Mouse (Mus musculus): Measurements from ENCODE around the gene Cyp11a1. TPM values are rescaled to one million over a fixed set of nuclear protein-coding genes. Genes with fewer than 3 reads are reported as not detected.

Gene Cyp11a1
- total and polyA plus RNA-seq, 3 experiments: not detected

DNA sequence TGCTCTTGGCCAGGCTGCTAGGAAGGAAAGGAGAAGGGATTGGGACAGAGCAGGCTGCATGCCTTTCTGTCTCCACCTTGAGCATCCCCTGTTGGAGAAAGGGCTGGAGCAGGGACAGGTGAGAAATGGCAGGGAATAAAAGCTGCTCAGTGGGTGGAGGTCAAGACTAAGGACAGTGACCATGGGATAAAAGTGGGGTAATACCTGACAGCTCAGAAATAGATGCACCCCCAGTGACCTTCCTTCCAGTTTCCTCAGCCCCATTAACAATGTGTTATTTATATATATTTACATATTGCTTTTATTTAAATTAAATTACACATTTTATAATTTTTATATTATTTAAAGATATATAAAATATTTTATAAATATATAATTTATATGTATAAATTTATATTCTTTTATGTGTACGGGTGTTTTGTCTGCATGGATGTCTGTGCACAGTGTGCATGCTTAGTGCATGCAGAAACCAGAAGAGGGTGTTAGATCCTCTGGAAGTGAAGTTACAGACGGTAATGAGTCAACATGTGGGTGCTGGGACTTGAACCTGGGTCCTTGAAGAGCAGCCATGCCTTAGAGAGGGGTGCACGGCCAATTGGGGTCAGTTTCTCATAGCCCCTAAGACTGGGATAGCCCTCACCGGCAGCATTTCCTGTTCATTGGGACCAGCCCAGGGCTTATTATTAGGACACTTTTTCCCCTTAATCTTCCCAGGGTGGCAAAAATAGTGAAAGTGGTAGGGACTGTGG, 42.8 kb upstream of the Cyp11a1 start:
- H3K27me3 ChIP-seq (ENCODE audit: control insufficient read depth in 1 of 2, insufficient read depth in 2 of 2, low read length in 2 of 2): peaks cover 0 to 11% of the 10 kb centered on the region in 2 experiments
- H3K79me2 ChIP-seq (ENCODE audit: control insufficient read depth, insufficient read depth, low read length, poor library complexity): no peaks in the 10 kb centered on the region
- H3K9me3 ChIP-seq (replicated peaks; ENCODE audit: insufficient read depth, low read length): no peaks in the 10 kb centered on the region
- H3K36me3 ChIP-seq (ENCODE audit: control insufficient read depth in 1 of 2, insufficient read depth in 2 of 2, low read length in 2 of 2): no peaks in the 10 kb centered on the region
- no peak overlapping the region for H3K27ac ChIP-seq (ENCODE audit: control insufficient read depth, low read depth, low read length)
- no peaks in the 10 kb centered on the region for H3K4me1 ChIP-seq (ENCODE audit: control insufficient read depth in 1 of 2, insufficient read depth in 2 of 2, low read length in 2 of 2)
- no peak overlapping the region for H3K4me3 ChIP-seq (ENCODE audit: control insufficient read depth in 1 of 2, insufficient read depth in 1 of 2, low read depth in 2 of 2, low read length in 2 of 2)
- no peak for DNase-seq (ENCODE audit: low read depth, low spot score)
- TF ChIP-seq TBP (IDR thresholded peaks at IDR 0.05; ENCODE audit: low read depth, low read length): no peak
- no peak for TF ChIP-seq E2F4 (IDR thresholded peaks at IDR 0.05; ENCODE audit: borderline replicate concordance, low read depth, low read length)
- no peak for TF ChIP-seq NELFE (IDR thresholded peaks at IDR 0.05; ENCODE audit: low read depth, low read length)
- TF ChIP-seq ZKSCAN1 (IDR thresholded peaks at IDR 0.05; ENCODE audit: low read depth, low read length): no peak
- TF ChIP-seq CHD2 (IDR thresholded peaks at IDR 0.05; ENCODE audit: low read length): no peak
- no peak for TF ChIP-seq JUND (IDR thresholded peaks at IDR 0.05; ENCODE audit: low read depth, low read length)
- H3K9ac ChIP-seq (ENCODE audit: control insufficient read depth, low read depth, low read length, poor library complexity, severe bottlenecking): no peak overlapping the region

DNA sequence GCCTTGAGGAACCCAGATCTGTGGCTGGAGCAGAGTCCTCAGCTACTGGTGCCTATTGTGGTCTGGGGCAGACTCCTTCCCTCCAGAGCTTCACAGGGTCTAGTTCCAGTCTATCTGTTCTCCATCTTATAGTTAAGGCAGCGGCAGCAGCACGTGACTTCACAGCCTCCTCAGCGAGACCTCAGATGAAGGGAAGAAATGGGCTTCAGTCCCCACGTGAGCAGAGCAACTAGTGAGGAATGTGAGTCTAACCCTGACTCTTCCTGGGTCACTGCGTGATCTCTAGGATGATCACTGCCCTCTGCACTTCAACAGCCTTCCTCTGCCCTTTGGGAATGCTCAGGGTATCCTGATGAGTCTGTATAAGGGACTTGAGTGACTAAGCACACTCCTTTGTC, 42.2 kb upstream of the Cyp11a1 start:
- no peaks in the 10 kb centered on the region for H3K4me1 ChIP-seq (ENCODE audit: control insufficient read depth in 1 of 2, insufficient read depth in 2 of 2, low read length in 2 of 2)
- H3K27ac ChIP-seq (ENCODE audit: control insufficient read depth, low read depth, low read length): no peak overlapping the region
- H3K4me3 ChIP-seq (ENCODE audit: control insufficient read depth in 1 of 2, insufficient read depth in 1 of 2, low read depth in 2 of 2, low read length in 2 of 2): no peak overlapping the region
- TF ChIP-seq KAT2A (conservative IDR thresholded peaks at IDR 0.05; ENCODE audit: low read depth, low read length) (no peak), USF1 (IDR thresholded peaks at IDR 0.05; ENCODE audit: low read depth, low read length) (peak; percentile 51)
- H3K79me2 ChIP-seq (ENCODE audit: control insufficient read depth, insufficient read depth, low read length, poor library complexity): no peaks in the 10 kb centered on the region
- no peak for DNase-seq (ENCODE audit: low read depth, low spot score)
- no peak overlapping the region for H3K9ac ChIP-seq (ENCODE audit: control insufficient read depth, low read depth, low read length, poor library complexity, severe bottlenecking)
- H3K36me3 ChIP-seq (ENCODE audit: control insufficient read depth in 1 of 2, insufficient read depth in 2 of 2, low read length in 2 of 2): no peaks in the 10 kb centered on the region
- H3K9me3 ChIP-seq (replicated peaks; ENCODE audit: insufficient read depth, low read length): no peaks in the 10 kb centered on the region
- H3K27me3 ChIP-seq (ENCODE audit: control insufficient read depth in 1 of 2, insufficient read depth in 2 of 2, low read length in 2 of 2): peaks cover 0 to 12% of the 10 kb centered on the region in 2 experiments

DNA sequence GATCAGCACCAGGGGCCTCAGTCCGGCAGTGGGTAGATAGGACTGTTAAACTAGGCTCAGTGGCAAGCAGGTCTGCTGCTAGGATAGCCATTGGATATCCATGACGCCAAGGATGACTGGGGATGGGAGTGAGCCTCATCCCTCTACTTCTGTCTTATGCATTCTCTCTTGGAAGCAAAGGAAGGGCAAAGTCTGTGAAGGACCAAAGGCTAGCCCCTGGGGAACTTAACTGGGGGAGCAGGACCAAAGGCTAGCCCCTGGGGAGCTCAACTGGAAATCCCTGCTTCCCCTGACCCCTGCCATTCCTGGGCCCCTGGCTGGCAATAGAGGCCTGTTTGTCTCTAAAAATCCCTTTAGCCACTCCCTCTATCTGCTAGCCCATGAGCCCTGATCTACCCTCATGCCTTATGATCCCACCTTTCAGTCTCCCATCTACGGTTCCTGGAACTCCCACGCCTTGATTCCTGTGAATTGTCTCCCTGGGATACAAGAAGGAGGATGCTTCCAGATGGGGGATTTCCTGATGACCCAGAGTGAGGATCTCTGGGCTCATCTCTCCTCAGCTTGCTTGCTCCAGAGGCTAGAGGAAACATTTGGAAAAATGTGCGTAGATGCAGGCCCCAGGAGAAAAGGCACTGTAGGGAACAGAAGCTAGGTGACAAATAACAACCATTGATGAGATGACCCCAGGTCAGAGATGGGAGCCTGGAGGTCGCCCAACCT, 41.5 kb upstream of the Cyp11a1 start:
- peaks cover 0 to 11% of the 10 kb centered on the region in 2 experiments for H3K27me3 ChIP-seq (ENCODE audit: control insufficient read depth in 1 of 2, insufficient read depth in 2 of 2, low read length in 2 of 2)
- no peak for TF ChIP-seq JUND (IDR thresholded peaks at IDR 0.05; ENCODE audit: low read depth, low read length)
- no peak for TF ChIP-seq ZMIZ1 (IDR thresholded peaks at IDR 0.05; ENCODE audit: low read depth, low read length)
- no peak for TF ChIP-seq NRF1 (IDR thresholded peaks at IDR 0.05; ENCODE audit: insufficient read depth, low read depth, low read length, poor library complexity, severe bottlenecking)
- no peak for TF ChIP-seq MYC (IDR thresholded peaks at IDR 0.05; ENCODE audit: low read depth, low read length)
- no peak for TF ChIP-seq MAFK (IDR thresholded peaks at IDR 0.05; ENCODE audit: borderline replicate concordance, low read depth, low read length)
- TF ChIP-seq NELFE (IDR thresholded peaks at IDR 0.05; ENCODE audit: low read depth, low read length): no peak
- TF ChIP-seq TAL1 (IDR thresholded peaks at IDR 0.05; ENCODE audit: low read length): no peak
- no peak for TF ChIP-seq HCFC1 (IDR thresholded peaks at IDR 0.05; ENCODE audit: low read depth, low read length)
- TF ChIP-seq ZKSCAN1 (IDR thresholded peaks at IDR 0.05; ENCODE audit: low read depth, low read length): no peak
- TF ChIP-seq MEF2A (IDR thresholded peaks at IDR 0.05; ENCODE audit: extremely low read depth, insufficient replicate concordance, low read depth, low read length, poor library complexity, severe bottlenecking): no peak
- TF ChIP-seq ZC3H11A (IDR thresholded peaks at IDR 0.05; ENCODE audit: low read depth, low read length): no peak
- H3K27ac ChIP-seq (ENCODE audit: control insufficient read depth, low read depth, low read length): no peak overlapping the region
- no peaks in the 10 kb centered on the region for H3K9me3 ChIP-seq (replicated peaks; ENCODE audit: insufficient read depth, low read length)
- H3K4me3 ChIP-seq (ENCODE audit: control insufficient read depth in 1 of 2, insufficient read depth in 1 of 2, low read depth in 2 of 2, low read length in 2 of 2): no peak overlapping the region
- no peaks in the 10 kb centered on the region for H3K4me1 ChIP-seq (ENCODE audit: control insufficient read depth in 1 of 2, insufficient read depth in 2 of 2, low read length in 2 of 2)
- no peak overlapping the region for H3K9ac ChIP-seq (ENCODE audit: control insufficient read depth, low read depth, low read length, poor library complexity, severe bottlenecking)
- no peaks in the 10 kb centered on the region for H3K79me2 ChIP-seq (ENCODE audit: control insufficient read depth, insufficient read depth, low read length, poor library complexity)
- DNase-seq (ENCODE audit: low read depth, low spot score): no peak
- no peaks in the 10 kb centered on the region for H3K36me3 ChIP-seq (ENCODE audit: control insufficient read depth in 1 of 2, insufficient read depth in 2 of 2, low read length in 2 of 2)

All from MEL (cell line).